Mouse (Mus musculus): ENCODE measurements around the gene 5730409E04Rik. TPM values are rescaled to one million over a fixed set of nuclear protein-coding genes. Genes with fewer than 3 reads are reported as not detected.

Gene 5730409E04Rik
- total RNA-seq (2022) = 10 to 100 TPM; 66.8 to 72.5 (median 69.7) TPM

GRCm38 (mm10) chr4:126609606-126610181 lies at the start of gene 5730409E04Rik:
TSS of gene 5730409E04Rik (plus strand) at chr4:126609818.
- peak; percentile 83 to 85 for DNase-seq (ENCODE audit: low spot score in 2 of 2)

DNA sequence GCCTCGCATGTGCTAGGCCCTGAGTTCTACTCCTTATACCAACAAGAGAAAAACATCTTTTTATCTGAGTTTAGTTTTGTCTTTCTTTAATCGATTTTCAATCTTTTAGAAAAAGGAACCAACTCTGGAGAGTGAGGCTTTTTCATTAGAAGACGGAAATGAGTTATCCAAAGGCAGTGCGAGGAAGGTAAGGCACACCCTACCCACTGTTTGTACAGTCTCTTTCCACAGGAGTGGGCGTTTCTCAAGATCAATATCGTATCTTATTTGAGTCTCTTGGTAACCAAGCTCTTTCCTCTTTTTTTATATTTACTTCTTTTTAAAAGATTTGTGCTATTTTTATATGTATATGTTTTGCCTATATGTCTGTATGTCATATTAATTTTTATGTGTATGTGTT lies 45.8 kb upstream of the 5730409E04Rik start:
- DNase-seq (ENCODE audit: low spot score in 2 of 2) = no peak

DNA sequence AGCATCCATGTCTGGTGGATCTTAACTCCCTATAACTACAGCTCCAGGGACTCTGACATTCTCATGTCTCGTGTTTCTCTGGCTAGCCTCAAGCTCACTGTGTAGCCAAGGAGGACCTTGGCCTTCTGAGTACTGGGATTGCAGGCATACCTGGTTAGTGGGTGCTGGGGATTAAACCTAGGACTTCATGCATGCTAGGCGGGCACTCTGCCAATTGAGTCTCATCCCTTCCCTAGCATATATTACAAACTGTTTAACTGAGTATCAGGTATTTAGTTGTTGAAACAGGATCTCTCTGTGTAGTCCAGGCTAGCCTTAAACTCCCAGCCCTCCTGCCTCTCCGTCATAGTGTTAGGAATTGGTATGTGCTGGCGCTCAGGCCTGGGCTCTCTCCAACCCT lies 42.4 kb upstream of the 5730409E04Rik start:
- no peak for DNase-seq (ENCODE audit: low spot score in 2 of 2)

GRCm38 (mm10) chr4:126569783-126570182 lies 39.8 kb upstream of the 5730409E04Rik start:
- no peak for DNase-seq (ENCODE audit: low spot score in 2 of 2)

GRCm38 (mm10) chr4:126576281-126576680 lies 33.3 kb upstream of the 5730409E04Rik start:
- DNase-seq (ENCODE audit: low spot score in 2 of 2) = peak; percentile 62 to 66

GRCm38 (mm10) chr4:126577920-126578319 lies 31.7 kb upstream of the 5730409E04Rik start:
- no peak for DNase-seq (ENCODE audit: low spot score in 2 of 2)

- no peak for DNase-seq (ENCODE audit: low spot score in 2 of 2)
Observed at GRCm38 (mm10) chr4:126579077-126579476, 30.5 kb upstream of the 5730409E04Rik start.

DNA sequence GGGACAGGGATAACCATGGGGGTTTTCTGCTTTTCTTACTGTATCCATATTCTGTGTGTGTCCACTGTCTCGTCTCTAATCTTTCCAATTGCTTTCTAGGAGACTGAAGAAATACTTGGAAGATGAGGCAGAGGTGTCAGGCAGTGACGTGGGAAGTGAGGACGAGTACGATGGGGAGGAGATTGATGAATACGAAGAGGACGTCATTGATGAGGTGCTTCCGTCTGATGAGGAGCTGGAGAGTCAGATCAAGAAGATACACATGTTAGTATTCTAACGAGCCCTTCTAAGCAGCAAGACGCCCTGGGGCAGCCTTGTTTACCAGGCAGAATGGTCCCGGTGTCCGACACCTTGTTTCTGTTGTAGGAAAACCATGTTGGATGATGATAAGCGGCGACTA lies 23.9 kb upstream of the 5730409E04Rik start:
- no peak for DNase-seq (ENCODE audit: low spot score in 2 of 2)

GRCm38 (mm10) chr4:126592039-126592438 lies 17.6 kb upstream of the 5730409E04Rik start:
- no peak for DNase-seq (ENCODE audit: low spot score in 2 of 2)

- DNase-seq (ENCODE audit: low spot score in 2 of 2) = peak in 1 of 2 experiments; percentile 58
Observed at GRCm38 (mm10) chr4:126599971-126600754, 9.5 kb upstream of the 5730409E04Rik start.

DNA sequence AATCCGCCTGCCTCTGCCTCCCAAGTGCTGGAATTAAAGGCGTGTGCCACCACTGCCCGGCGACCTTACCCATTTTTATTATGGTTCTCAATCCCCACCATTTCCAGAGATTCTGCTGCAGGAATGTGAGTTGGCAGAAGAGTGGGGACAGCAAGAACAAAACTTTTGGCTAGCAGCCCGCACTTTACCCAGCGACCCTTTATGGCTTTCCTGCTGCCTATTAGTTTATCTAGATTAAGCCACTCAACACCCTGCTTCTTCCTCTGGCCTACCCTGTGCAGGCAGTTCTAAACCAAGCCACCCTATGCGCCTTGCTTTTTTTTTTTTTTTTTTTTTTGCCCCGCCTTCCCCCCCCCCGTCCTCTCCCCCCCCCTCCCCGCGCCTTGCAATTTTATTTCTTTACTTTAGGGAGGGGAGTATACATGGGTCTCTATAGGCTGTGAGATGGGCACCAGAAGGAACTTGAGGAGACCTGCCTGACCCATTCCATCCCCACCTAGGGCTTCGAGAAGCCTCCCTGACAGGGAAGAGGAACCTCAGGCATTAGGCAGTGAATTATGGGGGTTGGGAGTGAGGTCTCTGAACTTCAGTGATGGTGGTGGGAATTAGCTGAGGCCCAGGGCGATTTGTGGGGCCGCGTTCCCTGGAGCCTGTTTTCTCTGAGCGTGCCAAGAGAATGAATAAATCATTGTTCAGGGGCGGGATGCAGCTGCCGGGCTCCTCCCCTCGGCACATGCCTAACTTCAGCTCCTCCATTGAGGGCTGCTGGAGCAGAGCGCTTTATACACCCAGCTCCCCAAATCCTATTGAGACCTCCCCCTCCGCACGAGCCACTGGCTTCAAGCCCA lies 7.8 kb upstream of the 5730409E04Rik start:
- DNase-seq (ENCODE audit: low spot score in 2 of 2) = peak in 1 of 2 experiments; percentile 33

- no peak for DNase-seq (ENCODE audit: low spot score in 2 of 2)
Observed at GRCm38 (mm10) chr4:126602445-126602762, 7.2 kb upstream of the 5730409E04Rik start.

- no peak for DNase-seq (ENCODE audit: low spot score in 2 of 2)
Observed at GRCm38 (mm10) chr4:126604141-126604540, 5.5 kb upstream of the 5730409E04Rik start.

GRCm38 (mm10) chr4:126605751-126606150 lies 3.9 kb upstream of the 5730409E04Rik start:
- DNase-seq (ENCODE audit: low spot score in 2 of 2) = no peak

- peak in 1 of 2 experiments; percentile 51 for DNase-seq (ENCODE audit: low spot score in 2 of 2)
Observed at GRCm38 (mm10) chr4:126611991-126612390, 2.4 kb downstream of the 5730409E04Rik start.

DNA sequence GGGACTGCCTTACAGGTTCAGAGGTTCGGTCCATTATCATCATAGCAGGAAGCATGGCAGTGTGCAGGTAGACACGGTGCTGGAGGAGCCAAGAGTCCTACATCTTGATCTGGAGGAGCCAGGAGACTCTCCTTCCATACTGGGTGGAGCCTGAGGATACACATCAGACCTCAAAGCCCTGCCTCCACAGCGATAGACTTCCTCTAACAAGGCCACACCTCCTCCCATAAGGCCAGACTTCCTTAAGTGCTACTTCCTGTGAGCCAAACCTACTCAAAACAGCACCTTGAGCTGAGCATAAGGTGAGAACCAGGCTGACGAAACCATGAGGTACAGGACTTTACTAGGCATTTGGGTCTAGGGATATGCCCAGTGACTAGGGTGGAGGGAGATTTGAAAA lies 6.7 kb downstream of the 5730409E04Rik start:
- DNase-seq (ENCODE audit: low spot score in 2 of 2) = no peak

DNA sequence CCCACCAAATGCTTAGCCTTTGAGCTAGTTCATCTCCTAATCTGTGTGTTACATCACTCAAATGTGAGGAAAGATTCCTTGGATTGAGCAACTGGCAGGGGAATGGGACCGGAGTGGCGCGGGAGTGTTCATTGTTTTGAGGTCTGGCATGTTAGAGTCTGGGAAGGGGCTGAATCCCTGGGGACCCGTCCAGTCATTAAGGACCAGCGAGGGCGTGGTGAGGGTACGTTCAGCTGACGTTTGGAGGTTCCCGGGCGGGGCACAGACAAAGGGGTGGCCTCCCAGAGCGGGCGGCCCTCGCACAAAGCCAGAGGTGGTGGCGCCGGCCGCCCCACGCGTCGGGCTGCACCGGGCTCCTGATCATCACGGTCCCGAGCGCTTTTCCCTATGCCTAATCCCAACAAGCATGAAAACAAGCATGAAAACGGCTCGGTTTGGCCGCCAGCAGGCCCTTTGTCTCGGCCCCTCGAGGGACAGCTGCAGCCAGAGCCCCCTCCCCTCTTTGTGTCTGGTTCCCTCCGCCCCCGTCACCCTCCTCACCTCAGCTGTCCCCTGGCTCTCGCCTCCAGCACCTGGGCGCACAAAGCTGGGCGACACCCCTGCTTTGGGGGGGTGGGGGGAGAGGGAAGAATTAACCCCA lies 10.2 kb downstream of the 5730409E04Rik start:
- DNase-seq (ENCODE audit: low spot score in 2 of 2) = no peak

DNA sequence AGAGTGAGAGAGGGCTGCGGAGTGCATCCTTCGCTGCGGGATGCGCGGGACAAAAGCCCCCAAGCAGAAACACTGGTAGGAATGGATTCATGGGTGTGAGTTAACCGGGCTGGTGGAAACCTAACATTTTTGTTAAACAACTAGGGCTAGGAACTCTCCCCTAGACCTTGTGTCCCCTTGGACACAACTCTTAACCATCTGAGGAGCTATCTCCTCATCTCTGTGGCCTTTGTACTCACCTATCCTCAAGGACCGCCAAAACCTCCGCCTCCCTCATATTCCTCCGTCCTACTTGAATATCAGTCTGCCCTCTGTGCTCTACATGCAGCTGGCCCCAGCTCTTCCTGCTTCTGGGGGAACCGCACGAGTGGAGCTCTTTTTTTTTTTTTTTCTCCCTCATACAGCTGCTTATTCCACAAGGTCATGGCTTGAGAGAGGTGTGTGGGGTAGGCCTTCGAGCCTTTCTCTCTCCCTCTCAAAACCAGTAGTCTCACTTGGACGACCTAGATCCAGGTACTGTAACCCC lies 10.8 kb downstream of the 5730409E04Rik start:
- no peak for DNase-seq (ENCODE audit: low spot score in 2 of 2)

DNA sequence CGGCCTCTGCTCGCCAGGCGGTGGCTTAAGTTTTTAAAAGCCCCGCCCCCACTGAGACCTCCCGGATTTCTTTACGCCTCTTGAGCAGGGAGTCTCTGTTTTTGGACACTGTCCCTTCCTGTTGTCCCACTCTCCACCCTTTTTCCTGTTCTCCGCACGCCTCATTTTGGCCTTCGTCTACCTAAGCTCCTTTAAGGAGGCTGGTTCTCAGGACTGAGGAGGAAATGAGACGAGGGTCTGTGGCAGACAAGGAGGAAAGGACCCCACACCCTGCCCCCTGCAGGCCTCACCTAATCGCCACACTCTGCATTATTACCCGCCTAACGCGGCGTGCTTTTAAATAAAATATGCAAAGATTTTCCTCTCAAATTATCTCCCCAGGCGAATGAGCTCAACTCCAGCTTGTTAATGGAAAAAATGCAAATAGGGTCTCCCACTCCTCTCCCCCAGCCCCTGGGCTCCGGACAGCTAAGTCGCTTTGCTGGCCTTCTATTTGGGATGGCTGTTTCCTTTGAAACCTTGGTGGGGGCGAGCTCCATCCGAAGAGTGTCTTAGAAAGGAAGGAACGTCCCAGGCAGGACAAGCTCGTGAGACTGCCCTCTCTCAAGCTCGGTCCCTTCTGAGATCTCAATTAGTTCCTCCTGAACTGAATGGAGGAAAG lies 17.5 kb downstream of the 5730409E04Rik start:
- no peak for DNase-seq (ENCODE audit: low spot score in 2 of 2)

GRCm38 (mm10) chr4:126631922-126632321 lies 22.3 kb downstream of the 5730409E04Rik start:
- no peak for DNase-seq (ENCODE audit: low spot score in 2 of 2)

- DNase-seq (ENCODE audit: low spot score in 2 of 2) = no peak
Observed at GRCm38 (mm10) chr4:126632668-126633067, 23.1 kb downstream of the 5730409E04Rik start.
